Mouse (Mus musculus): Measurements from ENCODE around the gene Grid2.

The Grid2 gene

DNA sequence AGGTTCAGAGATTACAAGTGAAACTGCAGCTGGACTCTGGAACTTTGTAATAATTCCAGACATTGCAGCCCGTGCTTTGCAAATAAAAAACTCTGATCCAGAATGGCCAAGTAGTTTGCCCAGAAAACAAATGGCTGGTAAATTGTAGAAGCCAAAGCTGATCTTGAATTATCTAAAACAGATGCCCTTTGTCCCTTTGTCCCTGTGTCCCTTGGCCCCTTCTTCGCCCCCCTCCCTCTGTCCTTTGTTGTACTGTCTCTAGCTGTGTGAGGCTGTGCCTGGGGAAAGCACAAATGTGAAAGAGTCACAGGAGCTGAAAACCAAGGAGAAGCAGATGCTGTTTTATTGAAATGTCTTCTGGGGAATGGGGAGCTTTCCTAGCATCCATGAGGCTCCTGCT lies 1341.2 kb downstream of the Grid2 start:
- DNase-seq (ENCODE audit: low spot score in 2 of 2), result no peak

DNA sequence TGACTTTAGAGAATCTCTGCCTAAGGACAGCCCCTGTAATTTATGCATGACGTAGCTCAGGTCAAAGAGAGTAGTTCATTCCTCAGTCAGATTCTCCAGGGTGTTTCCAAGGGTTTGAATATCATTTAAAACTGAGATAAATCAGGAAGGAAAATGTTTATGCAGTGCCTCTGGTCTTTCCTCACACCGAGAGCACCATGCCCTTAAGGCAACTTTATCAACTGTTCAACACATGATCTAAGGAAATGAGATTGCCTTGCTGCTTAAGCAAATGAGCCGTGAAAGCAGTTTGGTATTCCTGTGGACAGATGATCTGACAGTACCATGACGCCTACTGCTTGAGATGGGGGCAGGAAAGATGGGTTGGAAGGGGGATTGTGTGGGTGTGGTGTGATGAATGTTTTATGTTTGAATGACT lies 1342.5 kb downstream of the Grid2 start:
- DNase-seq (ENCODE audit: low spot score in 2 of 2), result no peak

DNA sequence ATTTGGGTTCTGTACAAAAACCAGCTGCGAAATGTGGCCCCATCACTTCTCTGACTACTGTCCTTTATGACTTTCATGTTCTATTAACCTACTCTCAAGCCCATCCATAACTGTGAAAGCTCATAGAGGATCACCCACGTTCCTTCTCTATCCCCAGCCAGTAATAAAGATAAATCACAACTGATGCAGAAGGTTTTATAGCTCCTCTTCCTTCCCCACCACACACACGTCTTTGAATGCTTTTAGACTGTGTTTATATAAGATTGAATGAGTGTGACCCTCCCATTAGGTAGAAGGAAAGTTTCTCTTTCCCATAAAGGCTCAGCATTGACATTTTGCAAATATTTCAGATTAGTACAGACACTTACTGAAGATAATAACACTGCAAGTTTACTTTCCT lies 1350.1 kb downstream of the Grid2 start:
- DNase-seq (ENCODE audit: low spot score in 2 of 2), result no peak

DNA sequence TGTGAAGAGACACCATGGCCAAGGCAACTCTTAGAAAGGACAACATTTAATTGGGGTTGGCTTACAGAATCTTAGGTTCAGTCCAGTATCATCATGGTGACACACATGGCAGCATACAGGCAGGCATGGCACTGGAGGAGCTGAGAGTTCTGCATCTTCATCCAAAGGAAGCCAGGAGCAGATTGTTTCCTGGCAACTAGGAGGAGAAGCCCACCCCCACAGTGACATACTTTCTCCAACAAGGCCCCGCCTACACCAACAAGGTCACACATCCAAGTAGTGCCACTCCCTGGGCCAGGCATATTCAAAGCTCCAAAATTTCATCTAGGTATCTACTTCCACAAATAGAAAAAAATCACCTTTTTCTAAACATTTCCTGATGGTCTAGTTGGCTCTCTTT lies 1351.4 kb downstream of the Grid2 start:
- DNase-seq (ENCODE audit: low spot score in 2 of 2), result no peak

DNA sequence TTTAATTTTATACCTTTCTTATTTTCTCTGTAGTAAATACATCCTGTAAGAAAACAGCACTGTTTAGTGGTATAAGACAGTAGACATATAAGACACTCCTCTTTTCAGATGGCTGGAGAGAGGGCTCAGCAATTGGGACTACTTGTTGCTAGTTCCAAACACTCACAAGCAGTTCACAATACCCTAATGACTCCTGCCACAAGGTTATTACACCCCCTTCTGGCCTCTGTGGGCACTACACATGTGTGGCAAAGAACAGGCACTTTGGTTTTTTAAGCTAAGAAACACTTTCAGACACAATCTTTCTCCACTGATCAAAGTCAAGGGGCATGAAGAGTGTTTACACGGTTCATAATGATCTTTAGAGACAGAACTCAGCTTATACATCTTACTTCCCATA lies 1352.3 kb downstream of the Grid2 start:
- DNase-seq (ENCODE audit: low spot score in 2 of 2), result peak in 1 of 2 experiments; percentile 24

DNA sequence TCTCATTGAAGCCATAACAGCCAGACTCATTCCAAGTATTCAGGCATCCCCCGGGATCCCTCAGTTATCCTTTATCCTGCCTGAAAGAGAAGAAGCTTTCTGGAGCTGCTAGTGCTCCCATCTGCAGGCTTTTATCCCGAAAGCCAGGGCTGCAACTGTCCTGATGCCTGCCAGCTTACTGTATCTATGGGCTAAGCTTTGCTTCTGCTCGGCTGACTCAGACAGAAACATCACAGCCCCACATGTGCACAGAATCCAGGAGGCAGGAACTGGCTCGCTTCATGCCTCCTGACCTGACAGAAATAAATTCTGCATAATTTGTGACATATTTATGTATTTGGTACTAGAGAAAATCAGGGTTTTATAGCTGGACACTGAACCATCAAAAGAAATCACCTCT lies 1361.2 kb downstream of the Grid2 start:
- DNase-seq (ENCODE audit: low spot score in 2 of 2), result no peak

DNA sequence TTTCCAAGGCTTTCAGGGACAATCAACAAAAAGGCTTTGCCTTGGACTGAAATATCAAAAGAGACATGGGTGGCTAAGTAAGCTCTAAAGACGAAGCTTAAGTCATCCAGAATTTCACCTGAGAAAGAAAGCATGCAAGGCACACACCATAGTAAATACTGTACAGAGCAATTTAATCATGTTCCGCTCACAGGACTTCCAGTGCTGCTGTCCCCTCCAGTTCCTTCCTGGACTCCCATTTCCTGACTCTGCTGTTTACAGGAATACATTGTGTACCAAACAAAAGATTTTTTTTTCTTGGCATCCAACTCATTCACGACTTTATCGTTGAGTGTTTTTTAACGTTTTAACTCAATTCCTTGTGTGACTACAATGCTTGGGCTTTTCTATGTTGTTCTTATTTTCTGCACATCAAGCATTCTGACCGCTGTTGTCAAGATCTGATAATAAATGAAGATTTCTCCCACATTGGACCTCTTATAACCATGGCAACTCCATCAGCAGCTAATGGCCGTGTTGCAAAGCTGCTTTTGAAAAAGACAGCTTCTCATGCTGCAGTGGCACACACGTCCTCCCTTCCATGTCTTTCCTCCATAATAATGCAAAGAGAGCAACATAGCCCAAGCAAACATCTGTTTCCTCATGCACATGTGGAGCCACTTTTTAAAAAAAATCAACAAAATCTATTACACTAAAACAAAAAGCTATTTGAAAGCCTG lies 1361.9 kb downstream of the Grid2 start:
- no peak for DNase-seq (ENCODE audit: low spot score in 2 of 2)

DNA sequence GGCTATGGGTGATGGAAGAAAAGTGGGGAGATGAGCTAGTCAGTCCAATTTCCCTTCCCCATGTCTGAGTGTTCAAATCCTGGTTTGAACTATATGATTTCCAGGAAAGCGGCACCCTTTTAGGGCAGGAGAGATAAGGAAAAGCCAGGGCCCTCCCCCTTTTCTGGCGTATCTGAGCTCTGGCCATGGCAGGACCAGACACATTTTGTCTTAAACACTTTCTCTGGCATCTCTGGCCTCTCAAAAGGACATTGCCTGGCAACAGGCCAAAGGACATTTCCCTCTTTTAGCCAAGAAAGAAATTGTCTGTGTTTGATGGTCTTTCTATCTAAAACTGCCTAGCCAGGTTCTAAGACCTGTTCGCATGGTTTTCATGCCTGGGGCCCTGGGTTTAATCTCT lies 1367.7 kb downstream of the Grid2 start:
- DNase-seq (ENCODE audit: low spot score in 2 of 2), result no peak

DNA sequence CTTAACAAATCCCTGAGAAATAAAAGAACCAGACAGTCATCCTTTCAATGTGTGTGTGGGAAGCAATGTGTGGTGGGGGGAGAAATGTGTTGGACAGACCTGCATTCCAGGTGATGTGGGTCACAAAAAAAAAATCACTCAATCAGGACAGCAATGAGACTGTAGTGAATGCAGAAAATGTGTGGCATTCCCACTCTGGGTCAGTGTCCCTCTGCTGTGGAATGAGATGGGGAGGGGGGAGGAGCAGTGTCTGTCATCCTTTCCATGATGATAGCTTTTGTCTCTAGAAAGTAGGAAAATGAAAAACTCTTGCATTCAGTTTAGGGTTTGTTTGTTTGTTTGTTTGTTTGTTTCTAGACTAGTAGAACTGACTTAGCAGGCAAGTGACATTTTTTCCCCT lies 1392.0 kb downstream of the Grid2 start:
- DNase-seq (ENCODE audit: low spot score in 2 of 2), result no peak

DNA sequence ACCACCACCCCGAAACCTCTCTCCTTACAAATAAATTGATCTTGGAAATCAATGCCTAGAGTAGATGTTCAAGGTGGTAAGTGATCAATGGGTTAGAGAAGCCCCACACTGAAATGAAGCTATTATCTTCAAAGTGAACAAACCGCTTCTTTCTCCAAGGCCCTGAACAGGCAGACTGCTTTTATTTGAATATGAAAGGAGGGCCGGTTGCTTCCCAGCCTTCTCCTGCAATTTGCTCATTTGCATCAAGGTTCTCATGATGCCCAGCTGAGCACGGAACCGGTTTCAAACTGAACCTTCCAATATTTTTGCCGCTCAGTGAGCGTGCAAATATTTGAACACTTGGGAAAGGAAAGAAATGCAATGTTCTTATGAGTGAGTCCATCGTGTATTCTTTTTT lies 1392.5 kb downstream of the Grid2 start:
- no peak for DNase-seq (ENCODE audit: low spot score in 2 of 2)

DNA sequence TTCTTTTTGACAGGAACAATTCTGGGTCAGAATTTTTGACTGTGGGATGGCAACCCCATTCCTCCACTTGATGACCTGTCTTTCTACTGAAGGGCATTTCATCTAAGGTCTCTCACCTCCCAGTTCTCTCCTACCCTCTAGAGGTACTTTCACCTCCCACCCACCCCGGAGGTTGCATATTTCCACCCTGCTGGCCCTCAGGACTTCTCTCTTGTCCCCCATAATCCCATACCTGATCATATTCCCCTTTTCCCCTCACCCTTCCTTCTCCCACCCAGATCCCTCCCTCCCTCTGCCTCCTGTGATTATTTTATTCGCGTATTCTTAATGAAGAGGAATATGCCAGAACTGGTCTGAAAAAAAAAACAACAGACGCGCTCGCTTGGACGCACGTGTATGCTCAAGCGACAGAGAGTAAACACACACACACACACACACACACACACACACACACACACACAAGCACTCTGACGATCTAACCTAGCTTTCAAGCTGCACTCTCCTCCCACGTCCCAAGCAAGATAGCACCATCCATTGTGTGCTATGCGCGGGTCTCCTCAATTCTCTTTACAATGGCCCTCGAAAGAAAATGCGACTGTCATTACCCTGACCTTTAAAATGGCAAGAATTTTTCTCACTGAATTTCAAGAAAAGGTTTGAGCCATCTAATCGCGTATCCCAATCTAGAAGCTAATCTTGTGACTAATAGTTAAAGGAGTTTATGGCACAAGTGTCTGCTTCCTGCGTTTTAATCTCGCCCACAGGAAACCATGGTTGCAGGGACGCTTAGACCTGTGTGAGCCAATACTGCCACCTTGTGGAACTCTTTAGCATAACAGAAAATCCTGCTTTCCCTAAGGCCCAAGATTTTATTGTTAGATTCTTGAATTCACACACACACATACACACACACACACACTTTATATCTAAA lies 1393.9 kb downstream of the Grid2 start:
- DNase-seq (ENCODE audit: low spot score in 2 of 2), result peak in 1 of 2 experiments; percentile 65

DNA sequence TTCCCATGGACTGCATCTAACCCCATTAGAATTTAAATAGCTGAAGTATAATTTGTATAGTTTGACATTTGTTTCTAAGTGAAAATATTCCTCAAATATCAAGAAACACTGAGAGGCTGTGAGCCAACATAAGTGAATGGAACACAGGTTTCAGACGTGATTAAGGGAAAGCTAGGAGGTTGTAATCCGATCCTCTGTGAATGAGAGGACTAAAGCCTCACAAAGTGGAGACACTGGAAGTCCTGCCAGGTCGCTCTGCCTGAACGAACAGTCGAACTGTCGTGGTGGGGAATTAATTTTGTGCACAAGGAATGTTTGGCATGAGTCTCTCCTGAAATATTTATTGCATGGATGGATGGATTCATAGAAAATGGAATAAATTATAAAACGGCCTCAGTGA lies 1395.1 kb downstream of the Grid2 start:
- DNase-seq (ENCODE audit: low spot score in 2 of 2), result no peak

DNA sequence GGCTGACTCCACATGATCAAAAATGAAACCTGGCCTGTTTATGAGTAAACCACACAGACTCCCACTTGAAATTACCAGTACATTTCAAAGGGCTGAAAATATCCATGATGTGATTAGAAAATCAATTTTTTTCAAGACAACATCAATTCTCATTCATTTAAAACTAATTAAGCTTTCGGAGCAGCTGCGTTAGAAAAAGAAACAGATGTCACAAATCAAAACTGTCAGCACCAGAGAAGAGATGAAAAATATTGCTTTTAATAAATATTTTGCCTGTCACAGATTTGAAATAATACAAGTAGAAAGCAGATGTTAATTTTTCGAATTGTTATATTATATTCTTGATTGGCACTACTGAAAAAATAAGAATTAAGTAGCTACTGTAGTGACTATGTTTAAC lies 1415.3 kb downstream of the Grid2 start:
- DNase-seq (ENCODE audit: low spot score in 2 of 2), result no peak

DNA sequence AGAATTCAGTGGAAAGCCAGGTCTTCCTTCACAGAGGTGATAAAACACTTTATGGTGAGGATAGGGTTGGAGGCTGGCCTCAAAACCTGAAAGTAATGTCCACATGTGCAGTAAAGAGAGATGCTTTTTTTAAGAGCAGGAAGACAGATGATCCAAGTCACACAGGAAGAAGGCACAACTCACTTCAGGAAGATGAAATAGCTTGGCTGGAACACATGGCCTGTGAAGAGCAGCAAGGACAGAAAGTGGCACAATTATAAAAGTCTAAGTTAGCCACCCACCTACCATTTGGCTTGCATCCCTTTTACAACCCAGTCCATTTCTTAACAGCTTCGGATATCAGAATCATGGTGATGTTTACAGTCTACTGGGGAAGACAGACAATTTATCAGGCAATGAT lies 1423.1 kb downstream of the Grid2 start:
- no peak for DNase-seq (ENCODE audit: low spot score in 2 of 2)

DNA sequence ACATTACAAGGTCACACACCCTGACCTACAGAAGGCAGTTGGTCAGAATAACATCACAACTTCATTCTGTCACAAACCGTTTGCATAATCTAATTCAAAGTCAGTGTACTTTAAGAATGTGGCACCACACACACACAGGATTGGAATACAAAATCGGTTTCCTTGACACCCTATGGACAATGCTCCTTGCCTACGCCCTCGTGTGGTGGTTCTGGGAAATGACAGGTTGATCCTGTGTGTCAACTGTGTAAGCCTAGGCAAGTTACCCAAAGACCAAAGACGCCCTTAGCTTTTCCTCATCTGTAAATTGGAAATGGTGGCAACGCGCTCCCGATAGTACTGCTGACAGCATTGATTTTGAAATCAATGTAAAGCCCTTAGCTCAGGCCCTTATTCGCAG lies 1428.3 kb downstream of the Grid2 start:
- peak; percentile 34 to 59 for DNase-seq (ENCODE audit: low spot score in 2 of 2)

DNA sequence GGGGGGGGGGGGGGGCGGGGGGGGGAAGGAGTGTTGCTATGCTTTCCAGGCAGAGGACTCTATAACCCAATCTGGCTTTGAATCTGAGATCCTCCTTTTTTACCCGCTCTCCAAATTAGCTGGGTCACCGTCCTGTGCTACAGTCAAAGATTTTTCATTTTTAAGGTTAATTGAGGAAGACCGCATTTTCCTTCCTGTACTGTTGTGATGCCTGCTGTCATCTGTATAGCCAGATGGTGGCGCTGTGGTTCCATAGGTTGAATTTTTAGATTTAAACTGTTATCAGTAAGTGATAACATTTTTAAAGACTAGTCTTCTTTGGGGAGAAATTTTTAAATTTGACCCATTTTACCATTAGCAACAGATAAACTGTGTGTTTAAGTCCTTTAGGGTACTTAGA lies 1429.3 kb downstream of the Grid2 start:
- peak; percentile 42 to 70 for DNase-seq (ENCODE audit: low spot score in 2 of 2)

DNA sequence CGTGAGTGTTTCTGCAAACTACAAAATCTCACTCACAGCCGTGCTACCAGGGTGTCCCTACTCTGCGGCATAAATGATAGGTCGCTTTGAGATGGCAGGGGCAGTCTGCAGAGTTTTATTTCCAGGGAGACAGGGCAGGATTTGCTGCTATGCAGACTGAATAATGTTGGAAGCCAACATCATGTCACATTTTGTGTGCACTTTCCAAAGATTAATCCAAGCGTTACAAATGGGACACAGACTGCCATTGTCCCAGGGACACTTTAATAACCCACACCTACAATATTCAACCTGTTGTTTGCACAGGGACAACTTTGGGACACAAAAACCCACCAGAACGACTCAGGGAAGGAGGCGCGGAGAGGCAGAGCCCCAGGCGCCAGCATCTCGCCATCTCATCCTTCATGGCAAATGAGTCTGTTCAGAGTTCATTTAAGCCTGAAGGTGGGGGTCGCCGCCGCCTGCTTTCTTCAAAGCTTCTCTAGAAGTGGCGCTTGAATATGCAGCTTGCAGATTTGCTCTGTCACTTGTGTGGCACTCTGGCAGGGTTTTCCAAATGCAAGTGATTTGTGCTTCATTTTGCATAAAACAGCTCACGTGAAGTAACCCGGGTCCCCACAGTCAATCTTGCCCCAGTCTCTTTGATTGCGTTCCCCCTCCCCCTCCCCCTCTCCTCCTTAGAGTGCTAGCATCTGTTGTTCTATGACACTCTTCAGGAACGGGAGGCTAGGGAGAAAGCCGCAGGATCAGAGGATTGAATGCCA lies 1432.7 kb downstream of the Grid2 start:
- DNase-seq (ENCODE audit: low spot score in 2 of 2), result peak; percentile 30 to 35

DNA sequence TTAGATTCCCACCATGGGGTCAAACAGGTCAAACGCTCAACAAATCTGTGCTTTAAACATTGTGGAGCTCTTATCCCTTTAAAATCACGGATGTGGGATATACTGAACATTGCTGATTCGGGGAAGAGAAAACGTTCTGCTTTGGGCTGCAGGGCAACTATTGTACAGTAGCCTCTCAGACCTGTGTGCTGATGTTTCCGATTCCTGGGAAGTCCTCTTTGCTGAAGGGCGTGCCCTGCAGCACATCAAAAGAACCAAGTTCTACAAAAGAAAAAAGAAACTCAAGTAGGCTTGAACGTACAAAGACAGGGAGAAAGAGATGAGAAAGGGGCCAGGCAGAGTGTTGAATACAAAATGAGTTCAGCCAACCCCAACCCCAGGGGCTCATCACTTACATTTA lies 1439.0 kb downstream of the Grid2 start:
- DNase-seq (ENCODE audit: low spot score in 2 of 2), result no peak

DNA sequence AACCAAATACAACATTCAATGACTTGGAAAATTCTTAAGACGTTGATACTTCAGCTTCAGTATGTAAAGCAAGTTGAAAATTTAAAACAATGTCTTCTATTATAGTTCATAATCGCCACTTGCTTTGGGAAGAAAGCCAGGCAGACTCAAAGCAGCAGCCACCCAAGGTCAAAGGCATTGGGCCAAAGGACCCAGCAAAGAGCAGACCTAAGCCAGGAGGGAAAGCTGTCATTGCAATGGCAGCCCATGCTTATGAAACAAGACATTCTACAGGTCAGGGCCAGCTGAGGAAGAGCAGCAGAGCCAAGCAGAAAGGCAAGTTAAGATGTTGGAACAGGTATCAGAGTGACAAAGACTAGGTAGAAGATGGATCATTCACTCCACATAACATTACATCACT lies 1448.0 kb downstream of the Grid2 start:
- peak in 1 of 2 experiments; percentile 26 for DNase-seq (ENCODE audit: low spot score in 2 of 2)

DNA sequence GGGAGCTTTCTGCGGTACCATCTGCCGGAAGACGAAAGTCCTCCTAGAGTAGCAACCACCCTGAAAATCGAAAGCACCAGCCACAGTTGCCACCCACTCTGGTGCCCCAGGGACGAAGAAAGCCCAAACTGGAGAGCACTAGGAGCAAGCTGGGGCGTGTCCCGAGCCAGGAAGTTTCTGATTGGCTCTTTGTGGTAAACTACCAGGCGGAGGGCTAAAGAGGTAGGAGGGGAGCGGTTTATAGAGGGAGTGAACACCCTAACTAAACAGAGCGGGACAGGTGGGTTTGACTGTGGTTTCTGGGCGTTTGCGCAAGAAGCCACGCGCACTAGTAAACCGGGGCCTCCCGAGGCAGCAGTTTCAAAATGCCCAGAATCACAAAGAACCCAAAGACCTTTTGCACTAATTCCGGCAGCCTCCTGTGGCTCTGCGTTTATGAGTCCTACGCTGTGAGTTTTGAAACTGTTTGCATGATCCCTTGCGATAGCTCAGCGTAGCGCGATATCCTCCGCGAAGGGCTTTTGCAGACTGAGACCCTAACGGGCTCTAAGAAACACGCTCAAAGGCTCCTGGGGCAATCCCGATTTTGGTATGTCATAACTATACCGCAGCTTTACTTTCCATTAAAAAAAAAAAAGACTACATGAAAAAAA lies 1472.2 kb downstream of the Grid2 start:
- DNase-seq (ENCODE audit: low spot score in 2 of 2), result peak in 1 of 2 experiments; percentile 40

DNA sequence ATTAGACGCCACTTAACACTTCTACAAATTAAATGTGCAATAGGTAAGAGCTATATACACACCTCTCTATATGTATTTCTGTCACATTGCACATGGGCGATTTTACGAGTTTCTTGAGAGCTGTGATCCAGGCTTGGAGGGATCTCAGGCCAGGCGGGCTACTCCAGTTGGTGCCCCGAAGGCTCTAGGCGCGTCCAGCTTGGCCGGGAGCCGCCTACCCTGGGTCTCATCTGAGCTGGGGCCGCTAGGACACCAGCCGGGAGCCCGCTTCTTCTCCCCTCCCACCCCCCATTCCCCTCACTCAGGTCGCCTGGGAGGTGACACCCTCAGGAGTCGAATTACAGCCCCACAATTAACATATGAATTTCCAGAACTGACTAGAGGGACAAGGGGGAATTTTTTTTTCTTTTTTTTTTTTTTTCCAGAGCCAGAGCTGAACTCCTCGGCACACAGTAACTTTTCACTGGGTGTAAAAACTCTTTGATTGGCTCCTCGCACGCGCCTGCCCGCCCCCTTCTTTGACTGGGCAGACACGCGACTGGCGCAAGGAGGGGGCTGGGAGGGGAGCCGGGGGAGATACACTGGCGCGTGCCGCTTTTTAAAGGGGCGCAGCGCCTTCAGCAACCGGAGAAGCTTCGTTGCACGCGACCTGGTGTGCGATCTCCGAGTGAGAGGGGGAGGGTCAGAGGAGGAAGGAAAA lies 1473.0 kb downstream of the Grid2 start, which contains the start of gene Atoh1:
Gene Atoh1 (plus strand): TSS at position 627 of the 700 bp plus-strand sequence.
- DNase-seq (ENCODE audit: low spot score in 2 of 2), result peak in 1 of 2 experiments; percentile 61
